Mouse (Mus musculus) bone marrow macrophage, adult 2 months (primary cell): Measurements from ENCODE around the gene Slc9a3r2.

Source experiments
- CTCF ChIP-seq: IDR thresholded peaks from 2 replicates; pipeline ENCODE4 v1.5.1; 2012; ENCODE audit warnings: low read depth, mild to moderate bottlenecking, low read length, moderate library complexity
- POLR2A ChIP-seq: IDR thresholded peaks from 2 replicates; pipeline ENCODE4 v1.6.1; 2012; ENCODE audit warnings: mild to moderate bottlenecking, low read depth, low read length, borderline replicate concordance

GRCm38 (mm10) chr17:24647493-24647892 lies 2.6 kb downstream of the Slc9a3r2 start:
- TF ChIP-seq CTCF (no peak), POLR2A (no peak)
